Mouse (Mus musculus) liver, postnatal 0 days (tissue): ENCODE measurements at regions not wholly inside any gene's neighbourhood (a gene's known extent, or its start where the extent isn't known, plus 50 kb on each side); places are given as distances from the start of the nearest gene placed in this dataset.

Source experiments
- ATAC-seq: fragments of 200-750 bp; cut with Nextera tagmentation; 2 replicates; pipeline ENCODE4 v1.8.0; 2017; ENCODE audit warnings: mild to moderate bottlenecking, moderate library complexity
- DNase-seq: peaks from one replicate; pipeline ENCODE4 v3.0.0-alpha.2; 2016
- H3K27ac ChIP-seq: fragments of 300-500 bp; sonication (generic); 2 replicates; pipeline ENCODE4 v1.5.1; 2014; ENCODE audit warnings: antibody characterized with exemption, moderate library complexity, mild to moderate bottlenecking, low read depth
- H3K27me3 ChIP-seq: fragments of 300-500 bp; sonication (generic); 2 replicates; pipeline ENCODE4 v1.6.1; 2014; ENCODE audit warnings: low read length, control low read depth, mixed read lengths; ENCODE audit not compliant: insufficient read depth
- H3K36me3 ChIP-seq: fragments of 300-500 bp; sonication (generic); replicated peaks from 2 replicates; pipeline ENCODE4 v1.6.1; 2014; ENCODE audit warnings: mild to moderate bottlenecking, control low read depth, low read length, moderate library complexity, mixed read lengths; ENCODE audit not compliant: insufficient read depth
- H3K4me1 ChIP-seq: fragments of 300-500 bp; sonication (generic); 2 replicates; pipeline ENCODE4 v1.6.1; 2014; ENCODE audit warnings: antibody characterized with exemption, mild to moderate bottlenecking, control low read depth; ENCODE audit not compliant: insufficient read depth
- H3K4me2 ChIP-seq: fragments of 300-500 bp; sonication (generic); 2 replicates; pipeline ENCODE4 v1.6.1; 2014; ENCODE audit warnings: low read depth, mild to moderate bottlenecking, low read length, moderate library complexity, mixed read lengths
- H3K4me3 ChIP-seq: fragments of 300-500 bp; sonication (generic); 2 replicates; pipeline ENCODE4 v1.5.1; 2014; ENCODE audit warnings: low read depth, low read length
- H3K9ac ChIP-seq: fragments of 300-500 bp; sonication (generic); replicated peaks from 2 replicates; pipeline ENCODE4 v1.6.1; 2014; ENCODE audit warnings: mild to moderate bottlenecking, moderate library complexity
- H3K9me3 ChIP-seq: fragments of 300-500 bp; sonication (generic); 2 replicates; pipeline ENCODE4 v1.6.1; 2016; ENCODE audit warnings: mild to moderate bottlenecking, control low read depth, low read length, mixed read lengths
- CTCF ChIP-seq: sonication (generic); IDR thresholded peaks from 2 replicates; pipeline ENCODE4 v1.5.1; 2016; ENCODE audit warnings: antibody characterized with exemption, low read depth
- EP300 ChIP-seq: IDR thresholded peaks from 2 replicates; pipeline ENCODE4 v1.6.1; 2016; ENCODE audit warnings: antibody characterized with exemption, low read depth, mild to moderate bottlenecking
- WGBS: fragments of 180-500 bp; shearing (Covaris S2); extraction: QIAGEN DNeasy Blood & Tissue Kit; methylation state at CpG from one replicate; pipeline ENCODE4 v1.1.7; 2014; ENCODE audit not compliant: insufficient replicate concordance; 5-methylcytosine and 5-hydroxymethylcytosine counted together

- H3K27me3 ChIP-seq, result no peaks in the 10 kb centered on the region
- H3K4me3 ChIP-seq, result no peak overlapping the region
- no peak for ATAC-seq
- no peak overlapping the region for H3K4me2 ChIP-seq
- H3K36me3 ChIP-seq, result no peaks in the 10 kb centered on the region
- DNase-seq, result no peak
- H3K4me1 ChIP-seq, result no peaks in the 10 kb centered on the region
- WGBS, result 49% methylated on average over 7 of the region's 7 CpGs
- TF ChIP-seq CTCF, result no peak
- H3K27ac ChIP-seq, result no peak overlapping the region
- no peak overlapping the region for H3K9ac ChIP-seq
- no peaks in the 10 kb centered on the region for H3K9me3 ChIP-seq
Measured at GRCm38 (mm10) chr1:90353325-90353724, 149.5 kb downstream of the Ackr3 start.

GRCm38 (mm10) chr1:90356567-90356966 is 152.8 kb downstream of the Ackr3 start:
- 61% methylated on average over 3 of the region's 3 CpGs for WGBS
- Histone ChIP-seq H3K4me1 (no peaks in the 10 kb centered on the region), H3K9ac (no peak overlapping the region), H3K9me3 (no peaks in the 10 kb centered on the region), H3K4me3 (no peak overlapping the region), H3K27ac (no peak overlapping the region), H3K36me3 (no peaks in the 10 kb centered on the region), H3K4me2 (no peak overlapping the region), H3K27me3 (no peaks in the 10 kb centered on the region)
- ATAC-seq (no peak), DNase-seq (no peak)
- TF ChIP-seq EP300 (no peak), CTCF (no peak)

DNA sequence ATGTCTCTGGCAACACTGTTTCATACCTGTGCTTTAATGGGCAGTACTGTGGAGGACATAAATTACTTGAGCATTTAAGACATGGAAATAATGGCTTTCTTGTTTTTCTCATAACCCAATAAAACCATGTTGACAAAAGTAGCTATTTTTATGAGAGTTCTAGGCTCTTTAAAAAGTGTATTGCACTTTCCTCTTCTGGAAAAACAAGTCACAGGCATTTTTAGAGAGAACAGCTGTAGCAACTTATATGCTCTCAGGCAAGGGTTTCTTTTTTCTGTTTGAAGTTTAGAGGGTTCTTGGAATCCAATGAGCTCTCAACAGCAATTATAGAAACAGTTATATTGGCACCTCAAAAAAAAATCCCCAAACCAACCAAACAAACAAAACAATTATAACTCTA is 153.6 kb downstream of the Ackr3 start:
- no peak for TF ChIP-seq EP300
- Histone ChIP-seq H3K4me2 (no peak overlapping the region), H3K36me3 (no peaks in the 10 kb centered on the region), H3K27me3 (no peaks in the 10 kb centered on the region), H3K27ac (no peak overlapping the region), H3K4me3 (no peak overlapping the region), H3K4me1 (no peaks in the 10 kb centered on the region), H3K9ac (no peak overlapping the region), H3K9me3 (no peaks in the 10 kb centered on the region)
- no peak for DNase-seq
- ATAC-seq, result no peak

DNA sequence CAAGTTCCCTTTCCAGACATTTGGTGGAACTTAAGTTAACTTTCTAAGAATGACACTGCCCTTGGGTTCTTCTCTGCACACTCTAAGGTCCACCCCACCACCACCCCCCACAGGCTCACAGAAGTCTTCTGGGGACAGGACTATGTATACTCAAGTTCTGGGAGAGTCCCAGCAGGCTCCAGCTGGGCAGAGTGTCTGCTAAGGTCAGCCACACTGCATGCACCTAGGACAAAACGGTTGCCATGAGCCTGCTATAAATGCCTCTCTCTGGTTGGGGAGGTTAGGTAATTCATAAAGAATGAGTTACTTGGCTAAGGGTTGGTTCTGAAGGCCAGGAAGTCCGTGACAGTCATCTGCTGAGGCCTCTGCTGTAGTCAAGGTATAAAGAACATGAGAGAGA is 155.2 kb downstream of the Ackr3 start:
- Histone ChIP-seq H3K9me3 (no peaks in the 10 kb centered on the region), H3K9ac (no peak overlapping the region), H3K27ac (no peak overlapping the region), H3K36me3 (no peaks in the 10 kb centered on the region), H3K4me2 (no peak overlapping the region), H3K4me3 (no peak overlapping the region), H3K4me1 (no peaks in the 10 kb centered on the region), H3K27me3 (no peaks in the 10 kb centered on the region)
- DNase-seq (no peak), ATAC-seq (no peak)
- WGBS, result 46% methylated on average over 2 of the region's 2 CpGs
- TF ChIP-seq EP300, result no peak
- TF ChIP-seq CTCF, result no peak

GRCm38 (mm10) chr1:90360065-90360464 is 156.3 kb downstream of the Ackr3 start:
- 72% methylated on average over 3 of the region's 3 CpGs for WGBS
- ATAC-seq (no peak), DNase-seq (no peak)
- Histone ChIP-seq H3K27me3 (no peaks in the 10 kb centered on the region), H3K4me3 (no peak overlapping the region), H3K4me2 (no peak overlapping the region), H3K27ac (no peak overlapping the region), H3K4me1 (no peaks in the 10 kb centered on the region), H3K36me3 (no peaks in the 10 kb centered on the region), H3K9me3 (no peaks in the 10 kb centered on the region), H3K9ac (no peak overlapping the region)
- TF ChIP-seq EP300 (no peak), CTCF (no peak)

DNA sequence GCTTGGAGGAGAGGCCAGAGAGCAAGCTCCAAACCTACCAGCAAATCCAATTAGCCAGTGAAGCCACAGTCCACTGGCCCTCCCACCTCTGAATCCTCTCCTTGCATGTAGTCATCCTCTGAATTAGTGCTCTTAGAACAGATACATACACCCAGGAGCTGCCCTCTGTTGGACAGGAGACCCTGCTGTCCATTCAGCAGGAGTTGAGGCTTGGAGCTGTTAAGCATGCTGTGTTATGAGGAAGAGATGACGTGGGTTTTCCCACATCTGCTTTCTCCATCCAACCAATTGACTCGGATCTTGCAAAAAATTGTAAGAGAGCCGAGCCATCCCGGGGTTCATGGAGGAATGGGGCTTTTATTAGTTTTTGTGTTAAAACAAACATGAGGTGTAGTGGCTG is 160.7 kb downstream of the Ackr3 start:
- 65% methylated on average over 4 of the region's 4 CpGs for WGBS
- Histone ChIP-seq H3K4me1 (no peaks in the 10 kb centered on the region), H3K27me3 (no peaks in the 10 kb centered on the region), H3K27ac (no peak overlapping the region), H3K9ac (no peak overlapping the region), H3K4me2 (no peak overlapping the region), H3K36me3 (no peaks in the 10 kb centered on the region), H3K4me3 (no peak overlapping the region), H3K9me3 (no peaks in the 10 kb centered on the region)
- DNase-seq (no peak), ATAC-seq (no peak)
- TF ChIP-seq CTCF (no peak), EP300 (no peak)

- TF ChIP-seq EP300, result no peak
- TF ChIP-seq CTCF, result no peak
- Histone ChIP-seq H3K4me3 (no peak overlapping the region), H3K9me3 (no peaks in the 10 kb centered on the region), H3K9ac (no peak overlapping the region), H3K4me2 (no peak overlapping the region), H3K4me1 (no peaks in the 10 kb centered on the region), H3K27ac (no peak overlapping the region), H3K36me3 (no peaks in the 10 kb centered on the region), H3K27me3 (no peaks in the 10 kb centered on the region)
- ATAC-seq, result no peak
- no peak for DNase-seq
- WGBS, result 31% methylated on average over 10 of the region's 10 CpGs
Measured at GRCm38 (mm10) chr1:90368581-90368980, 164.8 kb downstream of the Ackr3 start.
